Mouse (Mus musculus) lung, embryonic 14.5 days (tissue): ENCODE measurements at regions not wholly inside any gene's neighbourhood (a gene's known extent, or its start where the extent isn't known, plus 50 kb on each side); places are given as distances from the start of the nearest gene placed in this dataset.
A peak's percentile ranks its signal among the peaks of the same experiment; 100 is the strongest.
"Not testable (repeated sequence)": the region's sequence is repeated elsewhere in the genome, so short reads cannot be mapped to it uniquely, and the experiment has no call there.

Source experiments
- ATAC-seq: fragments of 200-750 bp; cut with Nextera tagmentation; 2 replicates; pipeline ENCODE4 v1.8.0; 2017; ENCODE audit warnings: mild to moderate bottlenecking, moderate TSS enrichment, moderate library complexity; ENCODE audit not compliant: insufficient read depth
- DNase-seq: peaks from one replicate; pipeline ENCODE4 v3.0.0-alpha.2; 2015
- H3K27ac ChIP-seq: fragments of 300-500 bp; sonication (generic); 2 replicates; pipeline ENCODE4 v1.5.1; 2014; ENCODE audit warnings: low read depth, mild to moderate bottlenecking, moderate library complexity
- H3K27me3 ChIP-seq: fragments of 300-500 bp; sonication (generic); 2 replicates; pipeline ENCODE4 v1.6.1; 2014; ENCODE audit warnings: low read length, control low read depth; ENCODE audit not compliant: insufficient read depth
- H3K36me3 ChIP-seq: fragments of 300-500 bp; sonication (generic); 2 replicates; pipeline ENCODE4 v1.6.1; 2014; ENCODE audit warnings: control low read depth; ENCODE audit not compliant: insufficient read depth
- H3K4me1 ChIP-seq: fragments of 300-500 bp; sonication (generic); 2 replicates; pipeline ENCODE4 v1.6.1; 2014; ENCODE audit warnings: antibody characterized with exemption, control low read depth; ENCODE audit not compliant: insufficient read depth
- H3K4me2 ChIP-seq: fragments of 300-500 bp; sonication (generic); 2 replicates; pipeline ENCODE4 v1.6.1; 2014; ENCODE audit warnings: mild to moderate bottlenecking
- H3K4me3 ChIP-seq: fragments of 300-500 bp; sonication (generic); 2 replicates; pipeline ENCODE4 v1.5.1; 2014; ENCODE audit warnings: low read depth, low read length
- H3K9ac ChIP-seq: fragments of 300-500 bp; sonication (generic); 2 replicates; pipeline ENCODE4 v1.6.1; 2014
- H3K9me3 ChIP-seq: fragments of 300-500 bp; sonication (generic); 2 replicates; pipeline ENCODE4 v1.6.1; 2016; ENCODE audit warnings: low read depth, low read length, control low read depth
- CTCF ChIP-seq: IDR thresholded peaks from 2 replicates; pipeline ENCODE4 v1.5.1; 2016; ENCODE audit warnings: antibody characterized with exemption, low read depth
- WGBS: fragments of 180-500 bp; shearing (Covaris S2); extraction: QIAGEN DNeasy Blood & Tissue Kit; methylation state at CpG from one replicate; pipeline ENCODE4 v1.1.7; 2014; 5-methylcytosine and 5-hydroxymethylcytosine counted together

- Histone ChIP-seq H3K9ac (no peak overlapping the region), H3K4me3 (no peak overlapping the region), H3K27ac (no peak overlapping the region), H3K4me2 (no peak overlapping the region), H3K36me3 (no peaks in the 10 kb centered on the region), H3K4me1 (peaks cover 19% of the 10 kb centered on the region; the same call in 1 of the 2 replicates), H3K9me3 (no peaks in the 10 kb centered on the region), H3K27me3 (no peaks in the 10 kb centered on the region)
- no peak for DNase-seq
- TF ChIP-seq CTCF, result no peak
- WGBS, result 34% methylated on average over 10 of the region's 10 CpGs
- no peak for ATAC-seq
Observed at GRCm38 (mm10) chr13:97333801-97334534, 93.1 kb downstream of the Enc1 start.

- Histone ChIP-seq H3K4me1 (peaks cover 6% of the 10 kb centered on the region; the same call in 1 of the 2 replicates), H3K27ac (no peak overlapping the region), H3K9me3 (no peaks in the 10 kb centered on the region), H3K27me3 (no peaks in the 10 kb centered on the region), H3K9ac (no peak overlapping the region), H3K4me3 (no peak overlapping the region), H3K4me2 (no peak overlapping the region), H3K36me3 (no peaks in the 10 kb centered on the region)
- TF ChIP-seq CTCF, result no peak
- WGBS, result 83% methylated on average over 14 of the region's 14 CpGs
- ATAC-seq, result no peak
- no peak for DNase-seq
Observed at GRCm38 (mm10) chr13:97331072-97331471, 90.2 kb downstream of the Enc1 start.

- not testable (repeated sequence) for H3K27ac ChIP-seq, H3K4me1 ChIP-seq, H3K4me3 ChIP-seq, H3K9ac ChIP-seq, ATAC-seq, H3K27me3 ChIP-seq, H3K4me2 ChIP-seq, H3K36me3 ChIP-seq, H3K9me3 ChIP-seq, DNase-seq
- 71% methylated on average over 4 of the region's 4 CpGs for WGBS
Observed at GRCm38 (mm10) chr13:97321307-97321706, 80.4 kb downstream of the Enc1 start.

- Histone ChIP-seq H3K9me3 (no peaks in the 10 kb centered on the region), H3K4me3 (no peak overlapping the region), H3K4me2 (no peak overlapping the region), H3K4me1 (peaks cover 6% of the 10 kb centered on the region; the same call in 1 of the 2 replicates), H3K27ac (0 out of 2 replicates have a peak overlapping the region, but pooled peaks have one; percentile 45), H3K9ac (no peak overlapping the region), H3K27me3 (no peaks in the 10 kb centered on the region), H3K36me3 (no peaks in the 10 kb centered on the region)
- TF ChIP-seq CTCF, result no peak
- 26% methylated on average over 4 of the region's 4 CpGs for WGBS
- DNase-seq (no peak), ATAC-seq (no peak)
Observed at GRCm38 (mm10) chr13:97320756-97321155, 79.9 kb downstream of the Enc1 start.

GRCm38 (mm10) chr13:97320298-97320697 lies 79.4 kb downstream of the Enc1 start:
- Histone ChIP-seq H3K36me3 (no peaks in the 10 kb centered on the region), H3K4me3 (no peak overlapping the region), H3K27me3 (no peaks in the 10 kb centered on the region), H3K4me1 (peaks cover 6% of the 10 kb centered on the region; the same call in 1 of the 2 replicates), H3K9ac (no peak overlapping the region), H3K9me3 (no peaks in the 10 kb centered on the region), H3K4me2 (no peak overlapping the region), H3K27ac (no peak overlapping the region)
- TF ChIP-seq CTCF, result no peak
- DNase-seq (peak; percentile 31), ATAC-seq (0 out of 2 replicates have a peak, but pooled peaks have one; percentile 21)
- WGBS, result 68% methylated on average over 1 of the region's 1 CpGs

GRCm38 (mm10) chr13:97317633-97318032 lies 76.7 kb downstream of the Enc1 start:
- H3K4me2 ChIP-seq, result no peak overlapping the region
- H3K4me3 ChIP-seq, result no peak overlapping the region
- H3K27me3 ChIP-seq, result no peaks in the 10 kb centered on the region
- no peak for TF ChIP-seq CTCF
- no peak for ATAC-seq
- 9% methylated on average over 3 of the region's 3 CpGs for WGBS
- no peak overlapping the region for H3K9ac ChIP-seq
- H3K9me3 ChIP-seq, result no peaks in the 10 kb centered on the region
- H3K36me3 ChIP-seq, result no peaks in the 10 kb centered on the region
- H3K27ac ChIP-seq, result no peak overlapping the region
- H3K4me1 ChIP-seq, result peaks cover 13% of the 10 kb centered on the region; the same call in 1 of the 2 replicates
- DNase-seq, result no peak

- Histone ChIP-seq H3K4me1 (peaks cover 8% of the 10 kb centered on the region), H3K4me3 (no peak overlapping the region), H3K9me3 (no peaks in the 10 kb centered on the region), H3K9ac (no peak overlapping the region), H3K27me3 (no peaks in the 10 kb centered on the region), H3K36me3 (no peaks in the 10 kb centered on the region), H3K4me2 (no peak overlapping the region), H3K27ac (no peak overlapping the region)
- no peak for TF ChIP-seq CTCF
- DNase-seq (peak; percentile 63), ATAC-seq (no peak)
- 63% methylated on average over 16 of the region's 16 CpGs for WGBS
Observed at GRCm38 (mm10) chr13:97312420-97313370, 71.8 kb downstream of the Enc1 start.
